Mouse (Mus musculus) frontal cortex, postnatal 25 days (tissue): Measurements from ENCODE around the gene Zcchc10.
"Not testable (repeated sequence)": the region's sequence is repeated elsewhere in the genome, so short reads cannot be mapped to it uniquely, and the experiment has no call there.

ENCODE experiments used
- DNase-seq, 2 experiments: peaks; one replicate each; pipeline ENCODE4 v3.0.0; 2022; ENCODE audit warnings: low spot score in 2 of 2

Zcchc10 gene

GRCm38 (mm10) chr11:53316996-53317395 lies 7.5 kb upstream of the Zcchc10 start:
- DNase-seq = no peak

GRCm38 (mm10) chr11:53318041-53318440 lies 6.4 kb upstream of the Zcchc10 start:
- DNase-seq = no peak

- DNase-seq = not testable (repeated sequence)
Measured at GRCm38 (mm10) chr11:53318568-53318967, 5.9 kb upstream of the Zcchc10 start.

GRCm38 (mm10) chr11:53319867-53320266 lies 4.6 kb upstream of the Zcchc10 start:
- DNase-seq = not testable (repeated sequence)

GRCm38 (mm10) chr11:53330325-53330724 lies 5.8 kb downstream of the Zcchc10 start:
- DNase-seq = no peak

- no peak for DNase-seq
Measured at GRCm38 (mm10) chr11:53331121-53331520, 6.6 kb downstream of the Zcchc10 start.

GRCm38 (mm10) chr11:53332076-53332680 lies 7.7 kb downstream of the Zcchc10 start:
- no peak for DNase-seq

- DNase-seq = no peak
Measured at GRCm38 (mm10) chr11:53335505-53336181, 11.2 kb downstream of the Zcchc10 start.

GRCm38 (mm10) chr11:53336182-53336571 lies 11.7 kb downstream of the Zcchc10 start:
- no peak for DNase-seq

- DNase-seq = no peak
Measured at GRCm38 (mm10) chr11:53336924-53337323, 12.4 kb downstream of the Zcchc10 start.

- no peak for DNase-seq
Measured at GRCm38 (mm10) chr11:53337684-53338083, 13.2 kb downstream of the Zcchc10 start.

- not testable (repeated sequence) for DNase-seq
Measured at GRCm38 (mm10) chr11:53341019-53341418, 16.5 kb downstream of the Zcchc10 start.

- no peak for DNase-seq
Measured at GRCm38 (mm10) chr11:53342711-53343110, 18.2 kb downstream of the Zcchc10 start.

- DNase-seq = no peak
Measured at GRCm38 (mm10) chr11:53345328-53345727, 20.8 kb downstream of the Zcchc10 start.

- no peak for DNase-seq
Measured at GRCm38 (mm10) chr11:53345738-53346137, 21.3 kb downstream of the Zcchc10 start.

GRCm38 (mm10) chr11:53350291-53351223 lies 26.1 kb downstream of the Zcchc10 start, which contains the start of gene Aff4:
Aff4 (plus strand) TSS chr11:53350833.
- peak; percentile 77 for DNase-seq

- peak; percentile 19 to 43 for DNase-seq
Measured at GRCm38 (mm10) chr11:53351224-53351942, 26.9 kb downstream of the Zcchc10 start.

GRCm38 (mm10) chr11:53351943-53352590 lies 27.6 kb downstream of the Zcchc10 start:
- DNase-seq = no peak

GRCm38 (mm10) chr11:53358504-53359155 lies 34.2 kb downstream of the Zcchc10 start:
- no peak for DNase-seq

- DNase-seq = no peak
Measured at GRCm38 (mm10) chr11:53367032-53367431, 42.6 kb downstream of the Zcchc10 start.

- DNase-seq = no peak
Measured at GRCm38 (mm10) chr11:53378918-53379317, 54.4 kb downstream of the Zcchc10 start.
